Mouse (Mus musculus) myocyte (in vitro differentiated cells): ENCODE results near the gene Tfcp2. TPM values are rescaled to one million over a fixed set of nuclear protein-coding genes. Genes with fewer than 3 reads are reported as not detected.
"Not testable (repeated sequence)": the region's sequence is repeated elsewhere in the genome, so short reads cannot be mapped to it uniquely, and the experiment has no call there.

Experiments
- H3K27me3 ChIP-seq: one replicate; pipeline ENCODE4 v1.6.1; 2011; ENCODE audit not compliant: control insufficient read depth, insufficient read depth, insufficient read length
- H3K36me3 ChIP-seq: one replicate; pipeline ENCODE4 v1.6.1; 2011; ENCODE audit not compliant: control insufficient read depth, insufficient read depth
- H3K4me2 ChIP-seq: one replicate; pipeline ENCODE4 v1.6.1; 2011; ENCODE audit warnings: low read depth, control low read depth
- H3K4me3 ChIP-seq: one replicate; pipeline ENCODE4 v1.5.1; 2011; ENCODE audit warnings: mild to moderate bottlenecking, control low read depth, moderate library complexity
- H3K79me2 ChIP-seq: one replicate; pipeline ENCODE4 v1.6.1; 2011; ENCODE audit not compliant: control insufficient read depth, insufficient read depth
- H3ac ChIP-seq: one replicate; pipeline ENCODE4 v1.6.1; 2011; ENCODE audit not compliant: control insufficient read depth, insufficient read length
- CEBPB ChIP-seq: IDR thresholded peaks from 2 replicates; pipeline ENCODE4 v1.6.1; 2011; ENCODE audit warnings: mild to moderate bottlenecking, moderate library complexity; ENCODE audit not compliant: poor library complexity, insufficient read depth, severe bottlenecking
- E2F4 ChIP-seq: IDR thresholded peaks from one replicate; pipeline ENCODE4 v1.6.1; 2011; ENCODE audit warnings: mild to moderate bottlenecking, control low read depth, moderate library complexity; ENCODE audit not compliant: insufficient read depth
- MAX ChIP-seq: IDR thresholded peaks from one replicate; pipeline ENCODE4 v1.6.1; 2011; ENCODE audit warnings: low read depth, mild to moderate bottlenecking, control low read depth
- MYOD1 ChIP-seq, 3 experiments: IDR thresholded peaks; one replicate each; pipeline ENCODE4 v1.6.1; 2011; ENCODE audit warnings: control low read depth in 2 of 3, low read depth in 2 of 3, mild to moderate bottlenecking in 2 of 3, moderate library complexity in 1 of 3; ENCODE audit not compliant: insufficient read length in 2 of 3, control insufficient read depth in 1 of 3
- MYOG ChIP-seq, 3 experiments: IDR thresholded peaks; one replicate each; pipeline ENCODE4 v1.6.1; 2011; ENCODE audit warnings: control low read depth in 2 of 3, low read depth in 2 of 3, mild to moderate bottlenecking in 2 of 3; ENCODE audit not compliant: insufficient read length in 2 of 3, control insufficient read depth in 1 of 3, insufficient read depth in 1 of 3
- POLR2A ChIP-seq: IDR thresholded peaks from one replicate; pipeline ENCODE4 v1.6.1; 2011; ENCODE audit warnings: low read depth, mild to moderate bottlenecking, control low read depth, moderate library complexity; ENCODE audit not compliant: insufficient read length
- POLR2AphosphoS2 ChIP-seq: IDR thresholded peaks from one replicate; pipeline ENCODE4 v1.6.1; 2011; ENCODE audit warnings: low read depth, control low read depth; ENCODE audit not compliant: insufficient read length
- REST ChIP-seq: IDR thresholded peaks from one replicate; pipeline ENCODE4 v1.6.1; 2011; ENCODE audit warnings: mild to moderate bottlenecking, control low read depth, moderate library complexity; ENCODE audit not compliant: insufficient read depth, insufficient read length
- SRF ChIP-seq: IDR thresholded peaks from one replicate; pipeline ENCODE4 v1.6.1; 2011; ENCODE audit warnings: low read depth; ENCODE audit not compliant: control insufficient read depth, insufficient read length
- TCF12 ChIP-seq: IDR thresholded peaks from one replicate; pipeline ENCODE4 v1.6.1; 2011; ENCODE audit warnings: mild to moderate bottlenecking, control low read depth; ENCODE audit not compliant: poor library complexity, insufficient read depth, severe bottlenecking
- TCF3 ChIP-seq: IDR thresholded peaks from one replicate; pipeline ENCODE4 v1.6.1; 2011; ENCODE audit warnings: low read depth, control low read depth; ENCODE audit not compliant: insufficient read length
- USF1 ChIP-seq: IDR thresholded peaks from one replicate; pipeline ENCODE4 v1.6.1; 2011; ENCODE audit warnings: low read depth, mild to moderate bottlenecking, control low read depth, moderate library complexity
- polyA plus RNA-seq: library from polyadenylated mRNA; unstranded; fragments of >200 nt; fragmentation: generic; extraction: Trizol; gene quantifications from one replicate; pipeline ENCODE4 v1.2.1, GENCODE M21; 2012; ENCODE audit warnings: missing spikeins

The Tfcp2 gene
- polyA plus RNA-seq, 1 experiment, result 15.0 TPM

DNA sequence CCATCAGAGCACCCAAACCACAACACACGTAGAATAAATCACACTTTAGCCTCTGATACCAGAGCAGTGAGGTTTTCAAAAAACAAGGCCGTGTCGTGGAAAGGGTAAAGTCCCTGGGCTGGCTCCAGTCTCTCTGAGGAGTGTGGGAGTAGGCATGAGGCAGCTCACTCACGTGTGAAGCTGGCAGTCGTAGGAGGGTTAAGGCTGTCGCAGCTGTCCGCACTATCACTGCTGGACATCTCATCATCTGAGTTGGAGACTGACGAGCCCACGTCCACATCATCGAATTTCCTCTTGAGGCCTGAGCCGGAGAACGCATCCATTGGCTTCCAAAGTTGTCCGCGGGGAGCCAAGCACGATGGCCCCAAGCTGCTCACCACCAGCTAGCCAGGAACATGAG, 62.5 kb downstream of the Tfcp2 start:
- Histone ChIP-seq H3ac (no peak overlapping the region), H3K79me2 (peaks cover 57% of the 10 kb centered on the region), H3K4me3 (no peak overlapping the region), H3K27me3 (no peaks in the 10 kb centered on the region), H3K36me3 (peaks cover 19% of the 10 kb centered on the region), H3K4me2 (peak overlapping the region; percentile 54)
- TF ChIP-seq MAX, result no peak
- no peak for TF ChIP-seq E2F4
- no peak for TF ChIP-seq USF1
- peak; percentile 57 for TF ChIP-seq POLR2AphosphoS2
- no peak for TF ChIP-seq CEBPB
- TF ChIP-seq MYOD1 (IDR thresholded peaks at IDR 0.05; ENCODE audit: control insufficient read depth in 1 of 3, insufficient read length in 2 of 3, low read depth in 2 of 3), result peak in 2 of 3 experiments; percentile 93 to 96
- TF ChIP-seq MYOG (IDR thresholded peaks at IDR 0.05; ENCODE audit: control insufficient read depth in 1 of 3, insufficient read depth in 1 of 3, insufficient read length in 2 of 3, low read depth in 2 of 3), result peak; percentile 67 to 95 (median 87)
- no peak for TF ChIP-seq TCF3
- TF ChIP-seq SRF, result peak; percentile 13
- peak; percentile 14 for TF ChIP-seq POLR2A
- no peak for TF ChIP-seq REST
- peak; percentile 31 for TF ChIP-seq TCF12

DNA sequence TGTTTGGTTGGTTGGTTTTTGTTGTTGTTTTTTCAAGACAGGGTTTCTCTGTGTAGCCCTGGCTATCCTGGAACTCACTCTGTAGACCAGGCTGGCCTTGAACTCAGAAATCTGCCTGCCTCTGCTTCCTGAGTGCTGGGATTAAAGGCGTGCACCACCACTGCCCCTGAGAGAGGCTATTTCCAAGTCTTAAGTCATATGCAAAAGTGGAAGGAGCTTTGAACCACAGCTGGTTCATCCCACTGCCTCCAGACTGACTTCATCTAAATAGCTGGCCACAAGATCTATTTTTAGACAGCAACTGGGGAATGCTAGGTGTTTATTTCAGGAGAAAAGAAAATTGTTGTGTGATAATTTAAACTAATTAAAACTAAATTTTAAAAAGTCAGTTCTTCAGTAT, 63.5 kb downstream of the Tfcp2 start:
- TF ChIP-seq MYOG (IDR thresholded peaks at IDR 0.05; ENCODE audit: control insufficient read depth in 1 of 3, insufficient read depth in 1 of 3, insufficient read length in 2 of 3, low read depth in 2 of 3) (peak in 1 of 3 experiments; percentile 83), CEBPB (peak; percentile 55; the same call in 1 of the 2 replicates), MYOD1 (IDR thresholded peaks at IDR 0.05; ENCODE audit: control insufficient read depth in 1 of 3, insufficient read length in 2 of 3, low read depth in 2 of 3) (peak in 2 of 3 experiments; percentile 10 to 37)
- H3ac ChIP-seq, result not testable (repeated sequence)
- H3K36me3 ChIP-seq, result peaks cover 28% of the 10 kb centered on the region

DNA sequence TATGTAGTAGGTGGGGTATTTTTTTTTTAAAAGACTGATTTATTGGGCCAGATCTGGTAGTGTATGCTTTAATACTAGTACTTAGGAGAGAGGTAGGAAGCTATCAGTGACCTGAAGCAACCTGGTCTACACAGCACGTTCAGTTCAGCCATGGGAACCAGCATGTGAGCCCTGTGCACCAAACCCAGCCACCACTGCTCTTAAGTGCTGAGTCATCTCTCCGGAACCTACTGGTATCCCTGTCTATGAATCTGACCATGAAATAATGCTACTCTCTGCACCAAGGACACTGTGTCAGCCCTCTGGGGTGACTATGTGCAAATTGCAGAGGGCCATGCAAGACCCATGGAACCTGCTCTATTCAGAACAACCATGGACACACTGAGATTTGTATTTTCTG, 64.8 kb downstream of the Tfcp2 start:
- TF ChIP-seq MYOD1 (IDR thresholded peaks at IDR 0.05; ENCODE audit: control insufficient read depth in 1 of 3, insufficient read length in 2 of 3, low read depth in 2 of 3) (no peak), USF1 (no peak), MAX (no peak), E2F4 (no peak), REST (no peak), POLR2AphosphoS2 (no peak), TCF12 (no peak), MYOG (IDR thresholded peaks at IDR 0.05; ENCODE audit: control insufficient read depth in 1 of 3, insufficient read depth in 1 of 3, insufficient read length in 2 of 3, low read depth in 2 of 3) (no peak), TCF3 (no peak), POLR2A (no peak), SRF (no peak), CEBPB (no peak)
- no peak overlapping the region for H3K4me2 ChIP-seq
- peaks cover 36% of the 10 kb centered on the region for H3K36me3 ChIP-seq
- H3K79me2 ChIP-seq, result peaks cover 35% of the 10 kb centered on the region
- no peak overlapping the region for H3ac ChIP-seq
- H3K4me3 ChIP-seq, result no peak overlapping the region
- H3K27me3 ChIP-seq, result no peaks in the 10 kb centered on the region

More for the DNA sequence above, 63.5 kb downstream of the Tfcp2 start:
- Histone ChIP-seq H3K4me2 (peak overlapping the region; percentile 54), H3K79me2 (peaks cover 48% of the 10 kb centered on the region)
- not testable (repeated sequence) for H3K27me3 ChIP-seq, H3K4me3 ChIP-seq

DNA sequence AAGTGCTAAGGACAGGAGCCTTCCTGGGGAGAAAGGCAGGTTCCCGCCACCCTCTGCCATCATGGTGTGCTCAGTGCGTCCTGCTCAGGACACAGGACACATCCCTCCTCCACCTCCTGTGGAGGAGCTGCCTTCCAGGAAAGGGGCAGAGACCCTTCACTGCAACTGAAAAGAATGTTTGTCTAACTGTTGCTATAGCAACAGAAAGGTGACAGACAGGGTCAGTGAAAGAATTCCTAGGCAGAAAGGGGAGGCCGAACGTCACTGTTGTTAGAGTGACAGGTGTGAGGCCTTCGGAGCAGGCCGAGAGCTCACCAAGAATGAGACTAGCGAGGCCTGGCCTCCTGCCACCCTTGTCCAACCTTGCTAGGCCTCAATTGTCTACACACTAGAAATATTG, 65.4 kb downstream of the Tfcp2 start:
- no peaks in the 10 kb centered on the region for H3K27me3 ChIP-seq
- peaks cover 40% of the 10 kb centered on the region for H3K36me3 ChIP-seq
- H3ac ChIP-seq, result no peak overlapping the region
- no peak overlapping the region for H3K4me3 ChIP-seq
- peaks cover 29% of the 10 kb centered on the region for H3K79me2 ChIP-seq
- H3K4me2 ChIP-seq, result no peak overlapping the region
- TF ChIP-seq TCF12, result no peak
- TF ChIP-seq MAX, result no peak
- TF ChIP-seq MYOG (IDR thresholded peaks at IDR 0.05; ENCODE audit: control insufficient read depth in 1 of 3, insufficient read depth in 1 of 3, insufficient read length in 2 of 3, low read depth in 2 of 3), result no peak

DNA sequence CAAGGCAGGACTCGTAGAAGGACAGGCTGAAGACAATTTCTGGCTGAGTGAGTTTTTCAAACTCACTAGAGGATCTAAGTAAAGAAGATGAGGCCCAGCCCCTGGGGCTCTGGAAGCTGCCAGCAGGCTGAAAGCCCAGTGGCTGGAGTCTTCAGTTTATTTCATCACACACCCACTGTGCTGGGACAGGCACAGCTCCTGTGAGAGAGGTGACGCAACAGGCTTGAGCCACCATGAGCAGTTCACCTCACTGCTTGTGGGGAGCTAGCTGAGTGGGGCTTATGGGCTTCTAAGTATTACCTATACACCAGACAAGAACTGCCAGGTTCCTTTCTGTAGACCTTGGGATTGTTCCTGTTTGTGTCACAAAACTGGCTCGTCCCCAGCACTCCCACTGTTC, 66.2 kb downstream of the Tfcp2 start:
- H3K36me3 ChIP-seq, result peaks cover 48% of the 10 kb centered on the region
- no peak for TF ChIP-seq POLR2AphosphoS2
- TF ChIP-seq REST, result no peak
- no peak for TF ChIP-seq E2F4
- no peak for TF ChIP-seq USF1
- no peak for TF ChIP-seq POLR2A
- TF ChIP-seq MAX, result no peak
- no peak for TF ChIP-seq MYOD1 (IDR thresholded peaks at IDR 0.05; ENCODE audit: control insufficient read depth in 1 of 3, insufficient read length in 2 of 3, low read depth in 2 of 3)
- no peak for TF ChIP-seq MYOG (IDR thresholded peaks at IDR 0.05; ENCODE audit: control insufficient read depth in 1 of 3, insufficient read depth in 1 of 3, insufficient read length in 2 of 3, low read depth in 2 of 3)
- H3K4me3 ChIP-seq, result no peak overlapping the region
- no peak overlapping the region for H3ac ChIP-seq
- H3K4me2 ChIP-seq, result no peak overlapping the region
- H3K27me3 ChIP-seq, result no peaks in the 10 kb centered on the region
- H3K79me2 ChIP-seq, result peaks cover 20% of the 10 kb centered on the region
